Mouse (Mus musculus) C2C12 (cell line): ENCODE results near the gene Pdzd7.

Experiments
- CTCF ChIP-seq: IDR thresholded peaks from one replicate; pipeline ENCODE4 v1.5.1; 2011; ENCODE audit not compliant: control insufficient read depth, insufficient read depth, insufficient read length
- MYOG ChIP-seq: IDR thresholded peaks from one replicate; pipeline ENCODE4 v1.6.1; 2011; ENCODE audit not compliant: control insufficient read depth, insufficient read length; ENCODE audit errors: extremely low read depth

DNA sequence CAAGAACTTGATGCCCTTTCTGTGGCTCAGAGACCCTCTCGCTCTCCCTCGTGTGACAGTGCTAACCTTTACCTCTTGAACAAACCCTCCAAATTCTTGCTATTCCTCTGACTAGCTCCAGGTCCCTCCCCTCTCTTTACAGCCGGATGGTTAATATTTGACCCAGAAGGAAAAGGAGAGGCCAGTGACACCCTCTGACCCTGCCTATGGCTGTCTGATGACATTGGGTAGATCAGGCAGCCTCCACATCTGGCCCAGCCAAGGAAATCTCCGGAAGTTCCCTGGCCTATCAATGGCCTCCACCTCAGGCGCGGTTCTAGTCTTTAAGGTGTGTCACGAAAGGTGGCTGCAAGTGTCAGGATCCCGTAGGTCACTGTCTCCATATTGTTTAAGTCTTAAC lies 54.5 kb downstream of the Pdzd7 start:
- no peak for TF ChIP-seq CTCF
- TF ChIP-seq MYOG, result no peak
